Mouse (Mus musculus): Measurements from ENCODE around the gene Ipo13. TPM values are rescaled to one million over a fixed set of nuclear protein-coding genes. Genes with fewer than 3 reads are reported as not detected.

Gene Ipo13
- polyA plus RNA-seq, 1 experiment = 41.7 TPM

- TF ChIP-seq CTCF (IDR thresholded peaks at IDR 0.05; ENCODE audit: extremely low read depth, insufficient read depth, insufficient read length, insufficient replicate concordance) (no peak), POLR2A (IDR thresholded peaks at IDR 0.05; ENCODE audit: low read depth, low read length) (no peak)
- H3K4me3 ChIP-seq (ENCODE audit: extremely low read depth, insufficient read depth, insufficient read length) = no peak overlapping the region
- H3K27ac ChIP-seq (ENCODE audit: insufficient read depth, low read length) = no peak overlapping the region
- H3K36me3 ChIP-seq (ENCODE audit: control insufficient read depth, insufficient read depth, low read length) = no peaks in the 10 kb centered on the region
- WGBS = 91% methylated on average over 10 of the region's 10 CpGs
- DNase-seq (ENCODE audit: low read depth in 1 of 2, low spot score in 2 of 2) = no peak
- no peaks in the 10 kb centered on the region for H3K4me1 ChIP-seq (ENCODE audit: control insufficient read depth, insufficient read depth, insufficient read length)
- no peaks in the 10 kb centered on the region for H3K27me3 ChIP-seq (ENCODE audit: control insufficient read depth, insufficient read depth, low read length)
Observed at GRCm38 (mm10) chr4:117852152-117852868, 62.5 kb downstream of the Ipo13 start.

- no peak overlapping the region for H3K27ac ChIP-seq (ENCODE audit: insufficient read depth, low read length)
- no peaks in the 10 kb centered on the region for H3K4me1 ChIP-seq (ENCODE audit: control insufficient read depth, insufficient read depth, insufficient read length)
- no peak for DNase-seq (ENCODE audit: low read depth in 1 of 2, low spot score in 2 of 2)
- no peak for TF ChIP-seq CTCF (IDR thresholded peaks at IDR 0.05; ENCODE audit: extremely low read depth, insufficient read depth, insufficient read length, insufficient replicate concordance)
- no peak for TF ChIP-seq POLR2A (IDR thresholded peaks at IDR 0.05; ENCODE audit: low read depth, low read length)
- no peaks in the 10 kb centered on the region for H3K36me3 ChIP-seq (ENCODE audit: control insufficient read depth, insufficient read depth, low read length)
- no peaks in the 10 kb centered on the region for H3K27me3 ChIP-seq (ENCODE audit: control insufficient read depth, insufficient read depth, low read length)
- H3K4me3 ChIP-seq (ENCODE audit: extremely low read depth, insufficient read depth, insufficient read length) = no peak overlapping the region
- 88% methylated on average over 7 of the region's 7 CpGs for WGBS
Observed at GRCm38 (mm10) chr4:117850871-117851270, 63.9 kb downstream of the Ipo13 start.

GRCm38 (mm10) chr4:117850176-117850575 is 64.6 kb downstream of the Ipo13 start:
- TF ChIP-seq CTCF (IDR thresholded peaks at IDR 0.05; ENCODE audit: extremely low read depth, insufficient read depth, insufficient read length, insufficient replicate concordance) (no peak), POLR2A (IDR thresholded peaks at IDR 0.05; ENCODE audit: low read depth, low read length) (no peak)
- DNase-seq (ENCODE audit: low read depth in 1 of 2, low spot score in 2 of 2) = no peak
- Histone ChIP-seq H3K27ac (ENCODE audit: insufficient read depth, low read length) (no peak overlapping the region), H3K36me3 (ENCODE audit: control insufficient read depth, insufficient read depth, low read length) (no peaks in the 10 kb centered on the region), H3K4me3 (ENCODE audit: extremely low read depth, insufficient read depth, insufficient read length) (no peak overlapping the region), H3K27me3 (ENCODE audit: control insufficient read depth, insufficient read depth, low read length) (no peaks in the 10 kb centered on the region), H3K4me1 (ENCODE audit: control insufficient read depth, insufficient read depth, insufficient read length) (no peaks in the 10 kb centered on the region)
- WGBS = 93% methylated on average over 7 of the region's 7 CpGs

GRCm38 (mm10) chr4:117849506-117849905 is 65.3 kb downstream of the Ipo13 start:
- H3K27me3 ChIP-seq (ENCODE audit: control insufficient read depth, insufficient read depth, low read length) = no peaks in the 10 kb centered on the region
- TF ChIP-seq CTCF (IDR thresholded peaks at IDR 0.05; ENCODE audit: extremely low read depth, insufficient read depth, insufficient read length, insufficient replicate concordance) = no peak
- no peak for TF ChIP-seq POLR2A (IDR thresholded peaks at IDR 0.05; ENCODE audit: low read depth, low read length)
- 92% methylated on average over 5 of the region's 5 CpGs for WGBS
- no peaks in the 10 kb centered on the region for H3K36me3 ChIP-seq (ENCODE audit: control insufficient read depth, insufficient read depth, low read length)
- no peak for DNase-seq (ENCODE audit: low read depth in 1 of 2, low spot score in 2 of 2)
- no peaks in the 10 kb centered on the region for H3K4me1 ChIP-seq (ENCODE audit: control insufficient read depth, insufficient read depth, insufficient read length)
- H3K4me3 ChIP-seq (ENCODE audit: extremely low read depth, insufficient read depth, insufficient read length) = no peak overlapping the region
- H3K27ac ChIP-seq (ENCODE audit: insufficient read depth, low read length) = no peak overlapping the region

GRCm38 (mm10) chr4:117849063-117849462 is 65.7 kb downstream of the Ipo13 start:
- TF ChIP-seq CTCF (IDR thresholded peaks at IDR 0.05; ENCODE audit: extremely low read depth, insufficient read depth, insufficient read length, insufficient replicate concordance) = no peak
- WGBS = 86% methylated on average over 17 of the region's 17 CpGs
- Histone ChIP-seq H3K27ac (ENCODE audit: insufficient read depth, low read length) (no peak overlapping the region), H3K4me3 (ENCODE audit: extremely low read depth, insufficient read depth, insufficient read length) (no peak overlapping the region), H3K36me3 (ENCODE audit: control insufficient read depth, insufficient read depth, low read length) (no peaks in the 10 kb centered on the region), H3K27me3 (ENCODE audit: control insufficient read depth, insufficient read depth, low read length) (no peaks in the 10 kb centered on the region), H3K4me1 (ENCODE audit: control insufficient read depth, insufficient read depth, insufficient read length) (no peaks in the 10 kb centered on the region)
- DNase-seq (ENCODE audit: low read depth in 1 of 2, low spot score in 2 of 2) = no peak

- Histone ChIP-seq H3K36me3 (ENCODE audit: control insufficient read depth, insufficient read depth, low read length) (no peaks in the 10 kb centered on the region), H3K27me3 (ENCODE audit: control insufficient read depth, insufficient read depth, low read length) (no peaks in the 10 kb centered on the region), H3K27ac (ENCODE audit: insufficient read depth, low read length) (no peak overlapping the region), H3K4me3 (ENCODE audit: extremely low read depth, insufficient read depth, insufficient read length) (no peak overlapping the region), H3K4me1 (ENCODE audit: control insufficient read depth, insufficient read depth, insufficient read length) (no peaks in the 10 kb centered on the region)
- no peak for DNase-seq (ENCODE audit: low read depth in 1 of 2, low spot score in 2 of 2)
- 85% methylated on average over 2 of the region's 2 CpGs for WGBS
- TF ChIP-seq POLR2A (IDR thresholded peaks at IDR 0.05; ENCODE audit: low read depth, low read length) = no peak
- no peak for TF ChIP-seq CTCF (IDR thresholded peaks at IDR 0.05; ENCODE audit: extremely low read depth, insufficient read depth, insufficient read length, insufficient replicate concordance)
Observed at GRCm38 (mm10) chr4:117847011-117847410, 67.8 kb downstream of the Ipo13 start.

GRCm38 (mm10) chr4:117846261-117846660 is 68.5 kb downstream of the Ipo13 start:
- 97% methylated on average over 4 of the region's 4 CpGs for WGBS
- no peaks in the 10 kb centered on the region for H3K4me1 ChIP-seq (ENCODE audit: control insufficient read depth, insufficient read depth, insufficient read length)
- H3K36me3 ChIP-seq (ENCODE audit: control insufficient read depth, insufficient read depth, low read length) = no peaks in the 10 kb centered on the region
- H3K27ac ChIP-seq (ENCODE audit: insufficient read depth, low read length) = no peak overlapping the region
- TF ChIP-seq CTCF (IDR thresholded peaks at IDR 0.05; ENCODE audit: extremely low read depth, insufficient read depth, insufficient read length, insufficient replicate concordance) (no peak), POLR2A (IDR thresholded peaks at IDR 0.05; ENCODE audit: low read depth, low read length) (no peak)
- no peak overlapping the region for H3K4me3 ChIP-seq (ENCODE audit: extremely low read depth, insufficient read depth, insufficient read length)
- DNase-seq (ENCODE audit: low read depth in 1 of 2, low spot score in 2 of 2) = no peak
- no peaks in the 10 kb centered on the region for H3K27me3 ChIP-seq (ENCODE audit: control insufficient read depth, insufficient read depth, low read length)

All from spleen, adult 2 months (tissue).